Mouse (Mus musculus): ENCODE measurements around the gene Dcps.

Gene Dcps

GRCm38 (mm10) chr9:35131637-35132397, 44.0 kb downstream of the Dcps start:
- DNase-seq = no peak

GRCm38 (mm10) chr9:35128995-35129418, 46.9 kb downstream of the Dcps start:
- no peak for DNase-seq

- DNase-seq = no peak
Observed at GRCm38 (mm10) chr9:35128564-35128963, 47.3 kb downstream of the Dcps start.

GRCm38 (mm10) chr9:35127561-35127960, 48.3 kb downstream of the Dcps start:
- no peak for DNase-seq

DNA sequence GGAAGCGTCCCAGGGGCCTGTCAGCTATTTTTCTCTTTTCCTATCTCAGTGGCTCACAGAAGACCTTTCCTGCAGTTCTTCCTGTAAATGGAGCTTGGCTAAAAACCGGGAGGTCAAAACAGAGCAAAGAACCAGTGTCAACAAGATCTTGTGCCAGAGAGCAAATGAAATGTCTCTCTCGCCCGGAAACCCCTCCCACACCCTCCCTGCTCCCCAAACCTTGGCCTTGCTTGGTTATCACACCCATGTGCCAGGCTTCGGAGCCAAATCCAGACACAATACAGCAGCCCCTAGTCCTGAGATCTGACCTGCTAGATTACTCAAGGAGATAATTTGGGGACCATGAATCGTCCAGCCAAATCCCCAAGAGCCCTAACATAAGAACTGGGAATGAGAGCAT, 48.7 kb downstream of the Dcps start:
- DNase-seq = no peak

DNA sequence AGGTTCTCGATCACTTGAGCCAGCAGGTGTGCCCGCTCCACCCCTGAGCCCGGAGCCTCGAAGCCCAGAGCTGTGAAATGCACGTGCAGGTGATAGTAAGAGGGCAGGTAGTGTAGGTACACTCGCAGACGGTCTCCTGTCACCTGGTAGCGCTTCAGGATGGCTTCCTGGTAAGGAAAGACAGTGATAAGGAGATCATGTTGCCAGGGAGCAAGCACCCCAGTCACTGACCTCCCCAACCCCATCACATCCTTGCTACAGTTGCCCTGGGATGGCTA, 51.2 kb downstream of the Dcps start:
- no peak for DNase-seq

DNA sequence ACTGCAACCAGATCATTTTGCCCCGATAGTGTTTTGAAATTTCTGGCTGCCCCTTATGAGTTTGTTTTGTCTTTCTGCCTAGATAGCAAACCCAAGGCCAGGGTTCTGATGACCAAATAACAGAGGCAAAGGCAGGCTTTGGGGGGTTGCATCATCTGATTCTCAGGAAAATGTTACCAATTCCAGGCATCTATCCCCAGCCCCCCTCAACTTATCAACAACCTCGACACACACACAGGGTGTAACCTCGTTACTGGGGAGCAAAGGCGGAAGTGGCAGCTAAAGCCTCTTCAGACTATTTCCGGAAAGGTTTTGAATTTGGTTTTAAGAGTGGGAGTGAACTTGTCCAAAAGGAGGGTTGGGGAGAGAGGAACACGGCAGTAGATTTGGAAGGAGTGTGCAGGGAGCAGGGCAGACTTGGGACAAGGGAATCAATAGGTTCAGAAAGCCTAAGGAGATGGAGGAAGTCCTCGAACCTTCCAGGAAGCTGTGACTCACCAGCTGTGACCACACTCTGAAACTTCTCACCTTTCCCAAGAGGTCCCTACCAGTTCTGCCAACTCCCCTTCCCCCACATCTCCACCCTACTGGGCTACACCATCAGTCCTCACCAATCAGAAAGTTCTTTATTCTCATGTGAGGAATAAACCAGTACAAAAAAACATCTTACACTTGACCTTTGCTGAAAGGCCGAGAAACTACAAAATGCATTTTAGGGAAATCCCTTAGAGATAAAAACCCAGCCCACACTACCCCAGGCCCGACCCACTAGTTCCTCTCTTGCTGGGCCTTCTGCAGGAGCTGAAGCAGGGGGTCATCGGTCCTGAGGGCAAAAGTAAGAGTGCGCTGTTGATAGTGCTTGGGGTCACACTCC, 51.8 kb downstream of the Dcps start:
- no peak for DNase-seq

DNA sequence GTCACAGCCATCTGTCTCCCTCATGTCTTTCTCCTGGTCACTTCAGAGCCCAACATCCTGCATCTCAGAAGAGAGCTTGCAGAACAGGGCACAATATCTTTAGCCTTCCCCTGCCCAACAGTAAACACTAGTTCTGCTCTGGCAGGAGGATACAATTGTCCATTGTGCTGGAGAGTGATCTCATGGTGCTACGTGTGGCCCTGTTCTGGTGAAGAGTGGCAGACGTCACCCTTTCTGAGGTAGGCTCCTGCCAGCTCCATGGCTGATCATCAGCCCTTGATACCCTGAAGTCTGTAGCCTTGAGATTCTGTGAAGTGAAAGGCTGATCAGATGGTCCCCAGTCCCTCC, 52.4 kb downstream of the Dcps start:
- no peak for DNase-seq

DNA sequence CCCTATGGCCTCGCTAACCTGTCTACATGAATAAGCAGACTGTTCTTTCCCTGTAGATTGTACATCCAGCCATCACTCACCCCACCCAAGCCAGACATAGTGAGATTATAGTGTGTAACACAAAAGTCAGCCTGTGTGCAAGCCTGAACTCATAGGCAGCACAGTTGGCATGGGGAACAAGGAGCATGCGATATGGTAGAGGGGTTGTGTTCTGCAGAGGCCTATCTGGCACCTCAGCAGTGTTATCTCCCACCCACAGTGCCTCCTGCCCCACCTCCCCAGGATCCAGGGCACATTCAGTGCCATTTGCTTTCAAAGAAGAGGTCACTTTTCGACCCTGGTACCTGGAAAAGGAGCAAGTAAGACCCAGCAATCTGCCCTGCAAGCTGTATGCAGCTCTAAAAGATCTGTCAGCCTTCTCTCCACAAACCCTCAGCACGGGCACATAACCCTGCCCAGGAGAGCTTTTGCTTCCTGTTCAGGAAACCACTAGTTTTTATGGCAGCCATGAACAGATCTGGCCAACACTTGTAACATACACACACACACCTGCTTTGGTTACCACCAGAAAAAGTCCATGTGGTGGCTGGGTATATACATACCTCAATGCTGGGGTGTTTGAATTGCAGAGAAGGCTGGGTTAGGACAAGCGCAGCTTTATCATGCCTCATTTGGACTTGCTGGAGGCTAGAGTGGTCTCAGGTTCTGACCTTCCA, 53.2 kb downstream of the Dcps start:
- DNase-seq = no peak

GRCm38 (mm10) chr9:35119168-35119567, 56.7 kb downstream of the Dcps start, which contains the start of gene St3gal4:
TSS of gene St3gal4 (minus strand) at chr9:35119268.
- DNase-seq = no peak

- DNase-seq = no peak
Observed at GRCm38 (mm10) chr9:35118563-35118962, 57.3 kb downstream of the Dcps start.

DNA sequence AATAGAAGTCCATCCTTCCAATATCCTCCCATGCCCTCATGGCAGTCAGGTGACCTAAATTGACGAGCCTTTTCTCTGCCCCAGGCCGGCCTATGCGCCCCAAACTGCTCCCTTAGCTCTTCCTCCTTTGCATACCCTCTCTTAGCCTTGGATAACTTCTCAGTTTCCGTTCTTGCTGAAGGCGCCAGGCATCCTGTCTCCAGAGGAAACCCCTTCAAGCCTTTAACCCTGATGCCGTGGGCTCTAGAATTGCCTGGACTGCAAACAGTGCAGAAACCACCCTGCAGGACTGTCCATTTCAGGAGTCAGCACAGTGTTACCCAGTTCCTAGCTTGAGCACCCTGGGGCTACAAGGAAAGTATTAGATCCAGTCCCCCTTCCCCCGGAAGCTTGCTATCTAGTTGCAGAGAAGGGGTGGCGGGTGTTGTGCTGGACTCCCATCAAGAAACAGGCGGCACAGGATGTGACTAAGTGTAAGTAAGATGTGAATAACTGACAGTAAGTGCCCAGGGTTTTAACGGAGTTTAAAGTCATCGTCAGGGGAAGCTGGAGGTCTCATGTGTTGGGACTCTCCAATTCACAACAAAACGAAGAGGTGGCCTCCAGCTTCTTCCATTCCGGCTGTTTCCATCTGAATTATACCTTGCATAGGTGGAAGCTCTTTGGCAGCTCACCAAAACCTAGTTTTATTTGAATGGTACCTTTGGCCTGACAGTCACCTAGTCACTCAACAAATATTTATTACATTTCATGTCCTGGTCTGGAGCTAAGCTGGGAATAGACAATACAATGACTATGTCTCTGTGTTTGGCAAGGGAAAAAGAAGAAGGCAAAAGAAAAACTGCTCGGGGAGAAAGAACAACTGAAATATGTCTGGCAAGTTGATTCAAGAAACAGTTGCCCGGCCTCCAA, 58.2 kb downstream of the Dcps start:
- DNase-seq = no peak

- DNase-seq = peak; percentile 57 to 68
Observed at GRCm38 (mm10) chr9:35116391-35117381, 59.2 kb downstream of the Dcps start.

- no peak for DNase-seq
Observed at GRCm38 (mm10) chr9:35115804-35116203, 60.1 kb downstream of the Dcps start.

DNA sequence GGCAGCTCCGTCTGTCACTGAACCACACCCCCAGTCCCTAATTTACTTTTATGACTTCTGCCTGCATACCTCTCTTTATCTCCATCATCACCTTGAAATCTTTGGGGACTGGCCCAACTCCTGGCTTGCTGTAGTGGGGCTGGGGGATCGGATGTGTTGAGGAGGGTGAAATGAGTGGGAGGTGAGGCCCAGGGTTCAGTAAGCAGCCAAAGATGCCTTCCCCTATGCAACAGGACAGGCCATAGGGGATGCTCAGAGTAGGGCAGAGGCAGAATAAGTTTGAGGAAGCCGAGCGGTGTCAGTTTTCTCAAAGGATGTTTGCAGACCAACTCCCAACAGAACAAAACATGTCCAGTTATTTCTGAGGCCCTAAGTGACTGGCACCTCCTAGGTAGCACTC, 60.6 kb downstream of the Dcps start:
- DNase-seq = no peak

DNA sequence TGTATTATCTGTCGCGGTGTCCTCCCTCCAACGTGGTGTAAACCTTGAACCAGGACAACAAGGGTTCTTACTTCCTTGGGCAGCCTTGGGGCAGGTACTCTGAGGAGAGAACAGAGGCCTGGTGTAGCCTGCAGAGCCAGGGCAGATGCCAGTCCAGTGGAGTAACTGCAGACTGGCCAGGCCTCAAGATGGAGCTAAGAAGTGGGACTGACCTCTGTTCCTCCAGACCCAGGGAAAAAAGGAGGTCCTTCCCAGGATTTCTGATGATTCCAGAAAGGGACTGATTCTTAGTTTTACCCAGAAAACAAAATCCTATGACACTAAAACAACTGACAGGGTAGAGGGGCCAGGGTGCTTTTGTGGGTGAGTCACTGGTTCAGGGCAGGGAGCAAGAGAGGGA, 61.6 kb downstream of the Dcps start:
- no peak for DNase-seq

DNA sequence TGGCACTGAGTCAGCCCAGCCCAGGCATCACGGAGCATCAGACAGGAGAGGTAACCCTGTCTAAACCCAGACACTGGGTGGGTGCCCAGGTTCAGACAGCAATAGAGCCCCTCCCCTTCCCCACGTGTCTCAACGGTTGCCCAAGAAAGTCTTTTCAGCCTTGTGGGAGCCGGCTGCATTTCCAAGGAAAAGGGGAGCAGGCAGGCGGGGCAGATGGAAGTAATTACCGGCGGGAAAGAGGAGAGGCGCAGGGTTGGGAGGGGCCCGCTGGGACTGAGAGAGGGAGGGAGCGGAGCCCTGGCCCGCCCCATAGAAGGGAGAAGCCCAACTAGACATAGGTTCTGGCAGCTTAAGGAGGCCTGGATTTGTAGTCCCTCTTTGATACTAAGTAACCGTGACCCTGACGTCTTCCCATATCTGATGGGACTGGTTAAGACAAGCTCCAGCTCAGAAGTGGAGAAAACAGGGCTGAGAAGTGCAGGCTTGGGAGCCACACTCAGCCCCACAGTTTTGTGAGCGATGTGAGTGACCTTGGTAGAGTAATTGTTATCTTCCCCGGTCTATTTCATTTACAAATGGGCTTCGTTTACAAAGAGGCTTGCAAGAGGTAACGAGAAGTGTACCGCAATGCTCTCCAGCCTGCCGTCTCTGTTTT, 63.8 kb downstream of the Dcps start:
- peak in 1 of 2 experiments; percentile 16 for DNase-seq

GRCm38 (mm10) chr9:35111446-35111845, 64.4 kb downstream of the Dcps start:
- no peak for DNase-seq

DNA sequence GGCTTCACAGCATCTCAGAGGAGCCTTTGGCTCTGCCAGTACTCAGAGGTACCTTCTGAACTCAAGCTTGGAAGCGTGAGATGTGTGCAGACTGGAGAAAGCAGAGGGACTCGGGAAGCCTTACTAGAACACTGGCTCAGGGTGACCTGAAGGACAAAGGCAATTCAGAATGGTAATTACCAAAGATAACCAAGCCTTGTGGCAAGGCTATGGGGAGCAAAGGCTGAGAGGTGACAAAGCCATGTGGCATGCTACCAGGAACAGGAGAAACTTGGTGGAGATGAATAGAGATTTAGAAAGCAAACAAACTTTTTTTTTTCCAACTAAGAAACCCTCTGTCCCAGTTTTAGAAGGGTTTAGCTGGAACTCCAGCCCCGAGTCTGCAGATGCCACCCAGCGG, 65.3 kb downstream of the Dcps start:
- DNase-seq = no peak

GRCm38 (mm10) chr9:35110051-35110450, 65.8 kb downstream of the Dcps start:
- DNase-seq = no peak

- DNase-seq = peak; percentile 25 to 37
Observed at GRCm38 (mm10) chr9:35108916-35109315, 66.9 kb downstream of the Dcps start.
